Mouse (Mus musculus) heart, postnatal 10 days (tissue): ENCODE results near the gene Oosp1. TPM values are rescaled to one million over a fixed set of nuclear protein-coding genes. Genes with fewer than 3 reads are reported as not detected.

Source experiments
- DNase-seq, 2 experiments: peaks; one replicate each; pipeline ENCODE4 v3.0.0; 2021
- intact Hi-C: fragments of 180-260 bp; cut with DNase I; formaldehyde crosslinking; loops from one replicate; pipeline ENCODE4 v1.15.1; 2025
- total RNA-seq, 2 experiments: library from RNA; stranded (reverse); gene quantifications; 2 replicates each; pipeline ENCODE4 v1.2.3; 2021

The Oosp1 gene
- not detected for total RNA-seq

DNA sequence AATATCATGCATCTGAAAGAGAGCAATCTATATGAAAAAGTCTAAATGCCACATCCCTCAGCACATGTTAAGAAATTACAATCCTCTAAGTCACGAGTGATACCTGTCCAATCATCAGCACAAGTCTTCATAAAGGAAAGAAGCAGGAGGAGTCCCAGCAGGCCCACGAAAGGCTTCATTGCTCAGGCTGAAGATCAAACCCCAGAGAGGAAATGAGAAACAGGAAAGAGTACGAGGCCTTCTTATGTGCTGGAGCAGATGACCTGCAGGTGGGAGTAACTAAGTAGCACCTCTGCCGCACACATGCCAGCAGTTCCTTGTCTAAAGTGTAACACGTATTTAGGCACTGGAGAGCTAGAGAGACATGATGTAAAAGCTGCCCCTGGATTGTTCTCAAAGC, at the start of gene Oosp1:
Gene Oosp1 (minus strand): TSS at position 312 of the 400 bp plus-strand sequence.
- intact Hi-C loops, result no loop called here
- no peak for DNase-seq

DNA sequence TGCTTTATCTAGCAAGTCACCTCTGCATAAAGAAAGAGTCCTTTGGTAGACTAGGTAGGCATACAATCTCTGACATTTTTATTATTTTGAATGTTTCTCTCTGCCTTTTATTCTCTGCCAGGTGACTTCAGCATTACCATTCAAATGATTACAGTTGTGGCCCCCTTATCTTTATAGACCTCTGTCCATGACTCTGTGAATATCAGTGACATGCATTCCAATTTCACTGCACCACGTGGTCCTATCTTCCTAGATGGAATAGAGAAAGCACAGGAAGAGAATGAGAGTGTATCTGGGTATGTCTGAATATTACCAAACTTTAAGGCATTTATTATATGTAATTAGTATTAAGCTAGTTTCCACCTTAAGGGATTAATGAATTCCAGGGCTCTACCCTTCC, 45.5 kb upstream of the Oosp1 start:
- no peak for DNase-seq
- intact Hi-C loops, result no loop called here

DNA sequence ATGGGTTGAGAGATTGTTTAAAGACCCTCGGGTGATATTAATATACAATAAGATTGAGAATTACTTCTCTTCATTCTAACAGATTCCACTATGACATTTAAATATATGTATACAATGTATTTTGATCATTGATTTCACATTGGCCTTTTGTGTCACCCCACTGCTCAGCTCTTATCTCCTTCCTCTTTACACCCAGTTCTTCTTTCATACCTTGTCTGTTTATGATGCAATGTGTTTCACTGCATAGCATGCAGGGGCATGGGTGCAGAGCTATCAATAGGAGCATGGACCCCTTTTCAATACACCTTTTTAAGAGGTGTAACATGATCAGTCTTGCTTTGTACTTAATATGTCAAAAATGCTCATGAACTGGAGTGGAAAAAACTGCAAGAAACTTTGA, 39.3 kb upstream of the Oosp1 start:
- intact Hi-C loops, result no loop called here
- DNase-seq, result no peak

DNA sequence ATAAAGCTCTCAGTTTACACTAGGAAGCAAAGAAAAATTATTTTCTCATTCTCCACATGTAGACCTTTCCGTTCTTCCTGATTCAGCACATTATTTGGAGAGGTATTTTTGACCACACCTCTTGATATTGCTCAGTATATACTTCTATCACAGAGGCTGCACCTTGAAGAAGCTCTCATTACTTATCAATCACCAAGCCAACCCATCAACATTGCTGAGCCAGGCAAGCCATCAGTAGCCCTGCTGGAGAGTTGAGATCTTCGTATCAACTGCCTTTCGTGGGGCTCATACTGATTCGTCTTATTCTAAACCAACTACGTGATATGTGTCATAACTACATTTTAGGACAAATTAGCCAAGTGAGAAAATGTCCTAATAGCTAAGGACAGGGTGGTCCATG, 36.4 kb upstream of the Oosp1 start:
- no peak for DNase-seq
- intact Hi-C loops, result no loop called here

DNA sequence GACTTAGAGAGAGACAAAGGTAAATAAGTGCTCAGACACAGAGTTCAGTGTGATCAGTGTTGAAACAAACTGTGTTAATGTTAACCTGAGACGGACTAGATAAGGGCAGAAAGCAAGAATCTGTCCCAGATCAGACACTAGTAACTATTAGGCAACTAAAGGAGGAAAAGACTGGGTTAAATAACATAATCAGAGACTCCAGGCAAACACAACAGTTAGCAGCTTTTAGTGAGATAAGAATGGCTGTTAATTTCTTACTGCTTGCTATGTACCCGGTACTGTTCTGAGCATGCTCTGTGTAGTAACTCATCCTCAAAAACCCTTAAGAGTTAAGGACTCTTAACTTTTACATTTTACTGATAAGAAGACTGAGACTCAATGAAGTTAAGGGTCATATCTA, 35.0 kb upstream of the Oosp1 start:
- DNase-seq, result no peak
- intact Hi-C loops, result no loop called here

DNA sequence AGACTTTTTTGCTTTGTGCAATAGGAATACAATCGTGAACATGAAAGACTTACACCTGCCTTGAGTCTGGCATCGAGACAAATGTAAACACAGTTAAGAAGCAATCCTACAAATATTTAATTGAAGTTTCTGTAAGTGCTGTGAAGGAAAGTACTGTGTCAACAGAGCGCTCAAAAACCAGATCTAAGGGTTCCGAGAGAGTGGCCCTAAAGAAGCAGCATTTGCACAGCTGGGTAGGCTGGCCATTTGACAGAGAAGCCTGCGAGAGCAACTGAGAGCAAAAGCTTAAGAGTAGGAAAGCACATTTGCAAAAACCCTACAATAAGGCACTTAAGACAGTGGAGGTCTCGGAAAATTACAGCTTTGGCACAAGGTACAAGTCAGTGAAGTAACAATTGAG, 33.3 kb upstream of the Oosp1 start:
- DNase-seq, result no peak
- intact Hi-C loops, result no loop called here

DNA sequence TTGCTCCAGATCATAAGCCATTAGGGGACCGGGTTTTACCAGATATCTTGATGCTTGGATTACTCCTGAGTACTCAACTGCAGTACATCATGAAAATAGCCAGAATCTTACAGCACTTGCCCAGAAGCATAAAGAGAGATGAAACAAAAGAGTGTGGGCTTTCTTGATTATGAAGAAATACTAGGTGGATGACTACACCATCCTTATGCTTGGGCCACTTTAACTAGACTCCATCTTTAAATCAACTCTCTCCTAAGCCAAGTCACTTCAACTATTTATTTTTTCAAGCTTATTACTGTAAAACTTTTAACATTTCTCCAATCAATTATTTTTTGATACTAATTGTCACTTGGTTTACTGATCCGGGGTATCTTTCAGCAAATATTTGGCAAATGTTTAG, 32.9 kb upstream of the Oosp1 start:
- intact Hi-C loops, result no loop called here
- no peak for DNase-seq

DNA sequence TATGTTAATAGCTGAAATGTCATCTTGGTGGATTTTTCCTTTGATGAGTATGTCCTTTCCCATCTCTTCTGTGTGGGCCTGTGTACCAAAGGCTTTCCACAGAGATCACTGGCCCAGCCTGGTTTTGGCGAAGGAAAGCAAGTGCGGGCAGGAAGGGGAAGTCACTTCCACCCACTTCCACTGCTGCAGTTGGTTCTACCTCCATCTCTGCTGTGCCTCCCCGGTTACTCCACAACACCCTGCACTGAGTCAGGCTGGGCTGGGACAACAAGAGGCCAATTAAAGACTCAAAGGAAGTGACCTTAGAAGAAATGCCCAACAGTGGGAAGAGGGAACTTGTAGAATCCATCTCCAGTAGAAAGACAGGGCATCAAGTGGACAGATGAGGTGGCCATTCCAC, 29.1 kb upstream of the Oosp1 start:
- intact Hi-C loops, result no loop called here
- no peak for DNase-seq

DNA sequence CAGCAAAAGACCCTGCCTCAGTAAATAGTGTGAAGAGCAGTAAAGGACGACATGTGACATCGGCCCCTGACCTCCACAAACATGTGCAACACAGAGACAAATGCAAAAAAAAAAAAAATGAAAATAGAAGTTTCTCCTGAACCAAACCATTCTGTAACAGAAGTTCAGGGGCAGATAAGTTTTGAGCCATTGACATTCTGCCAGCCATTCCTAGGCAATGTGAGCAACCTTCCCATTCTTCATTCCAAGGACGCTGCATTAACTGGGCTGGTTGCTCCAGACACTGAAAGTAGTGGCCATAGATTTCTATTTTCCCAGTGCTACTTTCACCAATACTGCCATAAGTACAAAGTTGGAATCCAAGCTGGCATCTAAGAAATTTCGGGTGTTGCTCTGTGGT, 21.5 kb upstream of the Oosp1 start:
- DNase-seq, result no peak
- intact Hi-C loops, result no loop called here

DNA sequence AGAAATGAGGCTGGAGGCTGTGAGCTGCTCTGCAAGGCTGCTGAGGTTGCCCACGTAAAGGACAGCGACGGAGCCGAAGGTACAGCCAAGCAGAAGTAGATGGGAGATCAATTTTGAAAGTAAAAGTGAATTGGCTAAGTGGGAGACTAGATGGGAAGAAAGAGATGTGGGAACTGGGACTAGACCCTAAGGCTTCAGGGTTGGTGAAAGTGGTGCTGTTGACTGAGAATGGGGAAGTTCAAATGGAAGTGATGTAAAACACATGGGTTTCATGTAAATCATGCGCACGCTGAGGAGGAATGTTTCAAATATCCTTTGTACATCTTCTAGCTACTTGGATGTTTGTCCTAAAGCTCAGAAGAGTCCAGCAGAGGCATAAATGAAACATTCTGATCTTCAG, 7.4 kb upstream of the Oosp1 start:
- DNase-seq, result no peak
- intact Hi-C loops, result no loop called here

DNA sequence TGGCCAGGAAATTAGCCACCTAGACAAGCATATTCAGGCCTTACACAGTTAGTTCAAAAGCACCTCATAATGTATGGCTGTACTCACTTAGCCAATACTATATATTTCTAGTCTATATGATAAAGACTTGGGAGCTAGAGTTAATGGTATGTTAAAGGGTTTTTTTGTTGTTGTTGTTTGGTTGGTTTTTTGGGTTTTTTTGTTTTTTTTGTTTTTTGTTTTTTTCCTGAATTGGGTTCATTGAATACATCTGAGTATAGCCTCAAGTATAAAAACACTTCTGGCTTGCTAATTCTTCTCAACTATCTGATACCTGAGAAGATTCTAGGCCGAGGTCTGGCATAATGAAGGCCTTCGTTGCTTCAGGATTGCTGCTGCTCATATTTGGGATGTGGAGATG, 5.8 kb upstream of the Oosp1 start, which contains the start of gene Oosp3:
Gene Oosp3 (plus strand): TSS at position 301 of the 400 bp plus-strand sequence.
- intact Hi-C loops, result no loop called here
- DNase-seq, result no peak

DNA sequence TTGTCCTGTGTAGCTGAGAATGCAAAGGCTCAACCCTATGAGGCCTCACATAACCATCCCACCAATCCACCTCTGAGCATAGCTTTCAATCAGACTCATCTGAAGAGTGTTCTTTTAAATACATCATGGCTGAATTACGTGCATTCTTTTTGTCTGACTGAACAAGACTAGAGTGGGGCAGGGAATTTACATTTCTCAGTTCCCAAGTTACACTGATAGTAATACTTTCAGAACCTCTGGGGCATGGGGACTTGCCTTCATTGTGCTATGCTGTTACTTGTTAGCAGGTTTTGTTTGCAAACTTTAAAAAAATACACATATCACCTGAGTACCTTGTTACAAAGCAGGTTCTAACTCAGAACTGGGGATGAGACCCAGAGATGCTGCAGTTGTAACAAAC, 504 bp upstream of the Oosp1 start:
- no peak for DNase-seq
- intact Hi-C loops, result no loop called here

DNA sequence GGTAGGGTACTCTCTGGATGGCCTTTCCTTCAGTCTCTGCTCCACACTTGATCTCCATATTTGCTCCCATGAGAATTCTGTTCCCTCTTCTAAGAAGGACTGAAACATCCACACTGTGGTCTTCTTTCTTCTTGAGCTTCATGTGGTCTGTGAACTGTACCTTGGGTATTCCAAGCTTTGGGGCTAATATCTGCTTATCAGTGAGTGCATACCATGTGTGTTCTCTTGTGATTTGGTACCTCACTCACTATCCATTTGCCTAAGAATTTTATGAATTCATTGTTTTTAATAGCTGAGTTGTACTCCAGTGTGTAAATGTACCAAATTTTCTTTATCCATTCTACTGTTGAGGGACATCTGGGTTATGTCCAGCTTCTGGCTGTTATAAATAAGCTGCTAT, 29.4 kb downstream of the Oosp1 start:
- intact Hi-C loops, result no loop called here
- DNase-seq, result no peak

DNA sequence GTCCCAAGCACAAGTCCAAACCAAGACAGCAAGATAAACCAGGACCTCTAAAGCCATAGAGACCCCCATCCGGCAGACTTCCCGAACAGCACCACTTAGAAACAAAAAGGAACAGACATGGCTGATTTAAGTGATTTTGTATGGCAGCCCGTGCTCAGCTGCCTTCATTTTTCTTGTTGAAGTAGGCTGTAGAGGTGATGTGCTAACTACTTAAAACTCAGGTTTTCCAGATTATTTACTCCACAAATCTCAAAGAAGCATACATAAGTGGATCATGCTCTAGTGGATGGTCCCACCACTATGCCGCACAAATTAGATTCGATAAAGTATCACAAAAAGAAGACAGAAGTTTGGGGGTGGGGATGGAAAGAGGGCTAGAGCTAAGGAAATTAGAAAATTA, 30.5 kb downstream of the Oosp1 start, which contains the start of gene Oosp2:
Gene Oosp2 (minus strand): TSS at position 101 of the 400 bp plus-strand sequence.
- intact Hi-C loops, result no loop called here
- no peak for DNase-seq

DNA sequence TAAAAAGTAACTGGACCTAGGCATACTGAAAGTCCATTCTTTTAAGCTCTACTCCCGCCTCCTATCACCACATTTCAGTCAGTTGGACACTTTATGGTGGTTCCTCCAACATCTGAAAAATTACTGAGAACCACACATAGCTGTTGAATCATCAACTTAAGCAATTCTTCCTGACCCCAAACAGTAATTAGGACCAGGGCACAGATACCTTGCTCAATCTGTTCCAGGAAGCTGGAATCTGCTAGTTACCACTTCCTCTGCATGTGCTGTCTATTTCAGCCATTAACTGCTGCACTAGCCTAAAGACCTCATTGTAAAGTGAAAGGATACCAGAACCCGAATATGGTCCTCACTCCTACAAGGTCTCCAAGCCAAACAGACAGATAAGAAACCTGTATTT, 31.8 kb downstream of the Oosp1 start:
- intact Hi-C loops, result no loop called here
- DNase-seq, result no peak

DNA sequence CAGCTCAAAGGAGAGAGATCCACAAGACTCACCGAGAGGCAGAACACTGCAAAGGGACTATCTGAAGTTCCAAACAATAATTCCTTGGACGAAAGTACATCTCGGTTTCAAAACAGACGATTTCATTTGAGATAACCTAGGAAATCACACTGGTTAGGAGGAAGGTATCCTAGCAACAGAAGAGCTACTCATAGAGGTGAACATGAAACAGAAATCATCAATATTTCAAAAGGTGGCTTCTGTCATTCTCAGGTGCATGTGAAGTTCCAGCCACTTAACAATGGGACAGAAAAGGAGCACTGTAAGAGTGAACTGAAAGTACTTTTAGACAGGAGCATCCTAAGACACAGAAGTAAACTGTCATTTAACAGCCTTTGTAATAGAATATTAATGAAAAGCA, 41.4 kb downstream of the Oosp1 start:
- DNase-seq, result no peak
- intact Hi-C loops, result no loop called here

DNA sequence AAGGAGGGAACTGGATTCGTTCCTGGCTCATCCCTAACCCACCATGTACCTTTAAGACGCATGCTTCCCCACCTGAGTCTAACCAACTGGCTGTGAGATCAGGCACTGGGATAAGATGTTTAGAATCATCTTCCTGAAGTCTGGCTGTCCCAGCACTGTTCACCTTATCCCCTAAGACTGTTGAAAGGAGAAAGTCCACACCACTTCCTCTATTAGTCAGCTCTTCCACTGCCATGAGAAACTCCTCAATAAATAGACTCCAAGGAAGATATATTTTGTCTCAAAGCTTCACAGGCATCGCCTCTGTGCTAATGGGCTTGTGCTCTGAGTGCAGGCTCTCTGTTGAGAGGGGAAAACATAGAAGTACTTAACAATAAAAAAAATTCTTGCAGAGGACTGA, 44.8 kb downstream of the Oosp1 start:
- intact Hi-C loops, result no loop called here
- no peak for DNase-seq

DNA sequence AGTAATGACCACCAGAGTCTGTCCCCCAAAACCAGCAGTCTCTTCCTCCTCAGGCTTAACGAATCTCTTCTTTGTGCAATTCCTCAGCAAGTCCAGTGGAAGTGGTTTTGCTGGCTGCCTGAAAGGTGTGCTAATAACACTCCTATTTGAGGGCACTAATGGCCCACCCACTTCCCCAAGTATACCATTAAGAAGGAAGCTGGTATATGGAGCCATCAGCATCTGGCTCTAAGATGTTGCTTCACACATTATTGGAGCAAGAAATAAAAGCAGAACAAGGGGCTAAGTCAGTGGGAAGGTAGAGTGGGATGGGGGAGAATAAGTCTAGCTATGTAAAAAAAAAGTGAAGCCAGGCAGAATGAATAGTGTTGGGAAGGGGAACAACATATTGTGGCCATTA, 50.2 kb downstream of the Oosp1 start, which contains the start of gene Ms4a3:
Gene Ms4a3 (minus strand): TSS at position 120 of the 400 bp plus-strand sequence.
- DNase-seq, result no peak
- intact Hi-C loops, result no loop called here

DNA sequence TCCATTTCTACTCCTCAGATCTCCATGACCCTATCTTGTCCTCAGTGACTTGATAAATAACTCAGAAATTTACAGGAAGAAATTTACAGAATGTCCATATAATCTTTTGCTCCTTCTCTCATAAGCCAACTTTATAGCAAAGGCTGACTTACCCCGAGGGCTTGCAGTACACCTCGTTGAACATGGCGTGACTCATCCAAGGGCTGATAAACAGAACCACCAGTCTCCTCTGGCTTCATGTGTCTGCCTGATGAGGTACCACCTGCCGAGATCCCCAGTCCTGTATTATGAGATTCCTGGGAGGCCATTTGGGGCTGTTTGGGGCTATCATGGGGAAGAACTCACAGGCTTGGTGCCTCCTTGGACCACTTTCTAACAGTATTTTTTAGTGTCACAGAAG, 51.9 kb downstream of the Oosp1 start:
- intact Hi-C loops, result no loop called here
- DNase-seq, result no peak

DNA sequence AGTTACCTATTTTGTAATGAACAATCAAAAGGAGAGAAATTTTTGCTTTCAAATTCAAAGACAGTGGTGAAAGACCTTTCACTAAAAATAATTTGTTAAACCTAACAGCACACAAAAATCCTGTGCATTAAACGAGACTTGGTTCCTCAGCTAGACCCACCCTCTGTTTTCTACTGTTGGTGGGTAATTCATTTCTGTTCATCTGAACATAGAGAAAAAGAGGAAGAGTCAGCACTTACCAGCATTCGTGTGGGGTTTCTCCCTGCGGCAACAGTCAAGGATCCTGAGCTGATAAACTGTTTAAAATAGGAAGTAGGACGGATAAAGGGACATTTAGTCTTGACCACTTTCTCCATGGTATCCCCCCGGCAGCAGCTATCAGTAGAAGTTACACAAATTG, 55.4 kb downstream of the Oosp1 start:
- intact Hi-C loops, result no loop called here

DNA sequence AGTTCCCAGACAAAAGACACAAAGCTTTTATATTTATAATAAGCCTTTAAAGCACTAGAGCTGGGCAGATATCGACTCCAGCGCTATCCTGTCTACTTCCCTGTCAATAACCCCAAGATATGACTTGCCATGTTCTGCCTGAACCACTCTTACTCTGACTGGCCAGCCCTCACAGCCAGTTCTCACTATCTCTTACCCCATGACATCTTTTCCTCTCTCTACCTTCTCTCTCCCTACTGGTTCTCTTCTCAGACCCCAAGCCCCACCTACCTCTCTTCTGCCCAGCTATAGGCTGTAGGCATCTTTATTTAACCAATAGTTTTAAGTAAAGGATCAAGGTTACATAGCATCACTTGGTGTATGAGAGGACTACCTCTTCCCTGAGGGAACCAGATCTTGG, 56.6 kb downstream of the Oosp1 start:
- intact Hi-C loops, result no loop called here
- DNase-seq, result no peak

More for the DNA sequence above, 55.4 kb downstream of the Oosp1 start:
- DNase-seq, result no peak

DNA sequence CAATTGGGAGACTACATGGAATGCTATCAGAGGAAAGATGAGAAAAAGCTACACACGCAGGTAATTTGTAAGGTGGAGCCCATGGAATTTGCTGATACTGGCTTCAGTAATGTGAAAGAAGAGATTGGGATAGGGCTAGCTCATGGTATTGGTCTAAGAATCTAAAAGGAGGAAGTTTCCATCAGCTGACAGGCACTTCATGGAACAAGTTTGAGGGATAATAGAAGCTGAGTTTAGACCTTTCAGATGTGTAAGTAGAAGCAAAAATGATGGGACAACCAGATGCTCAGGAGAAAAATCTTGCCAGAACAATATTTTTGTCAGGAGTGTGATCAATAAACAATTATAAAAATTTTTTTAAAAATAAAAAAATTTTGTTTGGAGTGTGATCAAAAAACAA, 57.2 kb downstream of the Oosp1 start:
- intact Hi-C loops, result no loop called here

DNA sequence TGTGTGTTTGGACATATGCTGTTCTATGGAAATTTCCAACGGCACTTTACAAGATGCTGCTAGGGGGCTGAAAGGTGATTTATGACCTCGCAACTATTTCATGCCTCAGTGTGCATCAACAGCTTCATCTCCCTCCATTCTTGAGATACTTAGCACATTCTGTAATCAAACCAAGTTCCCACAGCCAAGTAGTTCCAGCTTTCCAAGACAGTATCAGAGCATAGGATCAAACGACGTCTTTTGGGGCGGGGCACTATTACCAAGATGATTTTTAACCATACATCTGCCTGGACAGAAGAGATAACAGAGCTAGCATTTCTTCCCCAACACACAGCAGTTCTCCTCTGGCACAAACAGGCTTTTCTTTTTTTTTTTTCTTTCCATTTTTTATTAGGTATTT, 65.7 kb downstream of the Oosp1 start:
- DNase-seq, result no peak
- intact Hi-C loops, result no loop called here

More for the DNA sequence above, 57.2 kb downstream of the Oosp1 start:
- no peak for DNase-seq

DNA sequence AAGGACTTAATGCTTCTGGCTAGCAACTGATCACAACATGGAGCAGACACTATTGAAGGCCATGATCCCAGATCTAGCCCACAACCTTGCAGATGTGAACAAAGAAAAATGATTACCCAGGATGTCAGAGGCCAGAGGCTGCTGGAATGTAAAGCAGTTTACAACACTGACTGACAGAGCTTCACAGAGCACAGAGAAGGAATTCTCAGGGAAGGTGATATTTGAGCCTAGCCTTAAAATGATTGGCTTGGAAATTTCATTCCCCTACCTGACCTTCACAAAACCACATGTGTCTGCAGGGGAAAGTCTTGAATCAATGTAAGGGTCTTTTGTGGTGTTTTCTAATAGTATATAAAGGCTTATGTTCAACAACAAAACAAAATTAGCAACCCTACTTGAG, 66.2 kb downstream of the Oosp1 start:
- no peak for DNase-seq
- intact Hi-C loops, result no loop called here
